Mouse (Mus musculus): ENCODE data around the gene Sgsh.

Gene Sgsh

DNA sequence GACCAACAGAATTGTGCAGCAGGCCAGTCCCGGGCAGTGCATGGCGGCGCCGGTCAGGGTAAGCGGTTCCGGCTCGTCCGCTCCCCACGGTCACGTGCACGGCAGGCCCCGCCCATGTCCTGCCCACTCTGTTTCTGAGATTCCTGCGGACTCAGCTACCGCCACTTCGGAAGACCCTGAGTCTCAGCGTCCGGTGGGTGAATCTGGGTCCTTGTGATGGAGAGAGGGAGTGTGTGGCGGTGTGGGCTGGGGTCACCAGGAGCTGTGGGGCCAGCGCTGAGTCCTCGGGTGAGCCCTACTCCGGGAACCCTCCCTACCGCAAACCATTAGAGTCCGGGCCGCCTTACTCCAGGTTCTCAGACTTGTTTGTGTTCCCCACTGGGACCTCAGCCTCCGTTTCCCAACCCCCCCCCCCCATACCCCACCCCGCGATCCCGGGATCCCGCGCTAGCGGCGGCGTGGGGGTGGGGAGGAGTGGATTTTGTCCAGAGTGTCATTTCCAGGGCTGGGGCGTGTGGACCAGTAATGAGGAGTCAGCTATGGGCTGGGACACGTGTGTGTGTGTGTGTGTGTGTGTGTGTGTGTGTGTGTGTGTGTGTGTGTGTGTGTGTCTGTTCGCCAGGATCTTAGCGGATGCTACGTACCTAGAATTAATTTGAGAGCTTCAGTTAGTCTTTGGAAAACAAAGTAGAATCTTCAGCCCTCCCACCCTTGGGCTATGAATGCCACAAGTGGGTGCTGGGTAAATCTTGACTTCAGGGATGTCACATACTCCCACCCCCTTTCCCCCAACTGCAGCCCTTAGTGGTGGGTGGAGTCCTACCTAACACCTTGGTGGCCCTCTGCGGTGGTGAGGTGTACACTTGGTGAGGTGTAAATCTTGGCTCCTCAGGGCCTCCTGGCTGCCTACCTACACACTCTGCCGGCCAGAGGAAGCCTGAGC lies at the start of gene Sgsh, which contains the start of gene Slc26a11:
Sgsh (minus strand) TSS at position 94 of the 943 bp plus-strand sequence.
Slc26a11 (plus strand) TSS at position 115 of the 943 bp plus-strand sequence.
- in situ Hi-C loops (cut with MboI, MseI): no loop called here

- in situ Hi-C loops (cut with MboI, MseI): no loop called here
Measured at GRCm38 (mm10) chr11:119404627-119405026, 49.3 kb upstream of the Sgsh start.

DNA sequence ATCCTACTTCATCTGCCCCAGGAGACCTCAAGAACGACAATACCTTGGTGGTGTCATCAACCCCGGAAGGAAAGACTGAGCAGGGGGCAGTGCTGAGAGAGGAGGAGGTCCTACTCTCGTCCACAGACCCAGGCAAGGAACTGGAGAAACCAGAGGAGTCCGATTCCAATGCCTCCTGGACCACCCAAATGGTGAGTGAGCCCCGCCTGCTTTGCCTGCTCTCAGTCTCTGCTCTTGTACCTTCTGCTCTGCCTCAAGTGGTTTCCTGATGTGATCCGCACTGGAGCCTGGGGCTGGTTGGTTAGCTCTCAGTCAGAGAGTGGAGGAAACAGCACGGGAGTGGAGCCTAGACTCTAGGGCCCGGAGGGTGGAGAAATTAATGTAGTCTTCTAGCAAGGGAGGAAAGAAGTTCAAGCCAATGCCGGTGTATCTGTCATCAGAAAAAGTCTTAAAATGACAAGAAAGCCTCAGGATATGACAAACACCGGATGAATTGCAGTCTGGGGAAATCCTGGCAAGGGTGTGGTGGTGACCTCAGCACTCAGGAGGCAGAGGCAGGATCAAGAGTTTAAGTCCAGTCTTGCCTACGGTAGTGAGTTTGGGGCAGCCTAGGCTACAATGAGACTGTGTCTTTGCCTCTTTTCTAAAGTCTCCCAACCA lies 47.3 kb upstream of the Sgsh start:
- in situ Hi-C loops (cut with MboI, MseI): no loop called here

DNA sequence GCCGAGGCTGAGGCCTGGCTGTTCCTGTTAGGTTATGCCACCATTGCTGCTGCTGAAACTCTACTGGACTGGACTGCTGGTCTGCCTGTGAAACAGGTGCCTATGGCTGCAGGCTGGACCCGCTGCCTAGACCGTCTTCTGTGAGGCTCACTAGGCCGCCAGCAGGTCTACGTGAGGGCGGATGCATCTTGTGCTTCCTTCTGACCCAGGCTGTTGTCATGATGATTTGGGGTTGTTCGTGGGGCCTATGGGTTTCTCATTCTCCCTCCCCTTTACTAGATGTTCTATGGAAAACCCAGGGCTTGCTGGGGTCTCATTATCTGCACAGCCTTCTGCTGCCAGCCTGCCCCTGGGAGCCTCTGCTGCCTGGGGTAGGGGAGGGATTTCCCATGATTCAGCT lies 41.1 kb upstream of the Sgsh start:
- in situ Hi-C loops (cut with MboI, MseI): no loop called here

DNA sequence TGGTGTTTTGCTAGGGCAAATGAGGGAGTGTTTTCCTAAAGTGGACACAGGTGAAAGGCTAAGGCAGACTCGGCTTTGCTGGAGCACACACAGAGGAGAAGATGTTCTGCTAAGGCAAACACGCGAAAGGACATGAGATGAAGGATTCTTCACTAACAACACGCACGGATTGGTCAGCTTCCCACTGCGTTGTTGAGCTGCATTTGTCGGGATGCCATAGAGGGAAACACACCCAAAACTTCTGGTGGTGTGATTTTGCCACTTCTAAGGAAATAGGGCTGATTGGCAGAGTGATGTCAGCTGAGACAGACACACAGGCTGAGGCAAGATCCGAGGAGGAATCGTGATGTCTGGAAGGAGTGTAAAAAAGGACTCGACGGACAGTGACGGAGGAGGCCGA lies 40.6 kb upstream of the Sgsh start:
- in situ Hi-C loops (cut with MboI, MseI): no loop called here

DNA sequence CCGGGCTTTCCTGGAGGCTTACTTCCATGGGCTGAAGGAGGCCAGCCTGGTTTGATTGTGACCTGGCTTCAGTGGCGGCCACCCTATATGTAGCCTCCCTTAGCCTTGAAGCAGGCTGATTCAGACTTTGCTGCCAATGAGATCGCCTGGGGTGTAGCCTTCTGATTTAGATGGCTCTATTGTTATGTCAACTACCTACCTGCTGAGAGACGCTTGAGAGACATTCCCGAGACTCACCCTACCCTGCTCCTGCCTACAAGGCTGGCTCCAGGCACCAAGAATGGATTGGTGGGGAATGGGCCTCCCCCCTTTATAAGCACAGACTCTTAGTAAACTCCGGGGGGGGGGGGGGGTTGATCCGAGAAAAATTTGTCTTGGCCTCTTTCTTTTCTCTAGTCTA lies 40.1 kb upstream of the Sgsh start:
- in situ Hi-C loops (cut with MboI, MseI): no loop called here

DNA sequence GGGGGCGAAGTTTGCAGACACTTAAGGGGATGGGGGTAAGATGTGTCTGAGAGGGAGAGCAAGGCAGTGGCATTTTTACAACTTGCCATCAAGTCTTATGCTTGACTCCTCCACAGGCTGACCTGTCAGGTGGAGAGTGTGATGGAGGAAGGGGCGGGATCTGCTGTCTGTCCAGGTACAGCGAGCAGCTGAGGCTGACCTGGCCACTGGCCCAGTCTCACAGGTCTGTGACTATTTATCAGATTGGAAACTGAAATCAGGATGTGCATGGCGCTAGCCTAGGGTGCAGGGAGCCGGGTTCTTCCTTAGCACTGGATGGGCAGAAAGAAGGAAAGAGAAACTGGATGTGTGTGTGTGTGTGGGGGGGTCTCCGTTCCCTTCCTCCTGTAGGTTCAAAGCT lies 38.9 kb upstream of the Sgsh start:
- in situ Hi-C loops (cut with MboI, MseI): no loop called here

DNA sequence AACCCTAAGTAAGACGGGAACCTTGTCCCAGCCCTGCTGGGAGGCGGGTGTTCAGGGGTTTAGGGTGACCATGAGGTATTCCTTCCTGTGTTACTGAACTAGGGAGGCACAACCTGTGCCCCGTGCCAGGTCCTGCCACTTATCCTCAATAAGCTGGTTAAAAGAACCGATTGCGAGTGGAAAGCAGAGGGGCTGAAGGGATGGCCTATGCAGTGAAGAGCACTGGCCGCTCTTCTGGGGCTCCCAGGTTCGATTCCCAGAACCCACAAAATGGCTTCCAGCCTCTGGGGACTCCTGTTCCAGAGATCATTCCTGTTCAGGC lies 38.1 kb upstream of the Sgsh start:
- in situ Hi-C loops (cut with MboI, MseI): no loop called here

DNA sequence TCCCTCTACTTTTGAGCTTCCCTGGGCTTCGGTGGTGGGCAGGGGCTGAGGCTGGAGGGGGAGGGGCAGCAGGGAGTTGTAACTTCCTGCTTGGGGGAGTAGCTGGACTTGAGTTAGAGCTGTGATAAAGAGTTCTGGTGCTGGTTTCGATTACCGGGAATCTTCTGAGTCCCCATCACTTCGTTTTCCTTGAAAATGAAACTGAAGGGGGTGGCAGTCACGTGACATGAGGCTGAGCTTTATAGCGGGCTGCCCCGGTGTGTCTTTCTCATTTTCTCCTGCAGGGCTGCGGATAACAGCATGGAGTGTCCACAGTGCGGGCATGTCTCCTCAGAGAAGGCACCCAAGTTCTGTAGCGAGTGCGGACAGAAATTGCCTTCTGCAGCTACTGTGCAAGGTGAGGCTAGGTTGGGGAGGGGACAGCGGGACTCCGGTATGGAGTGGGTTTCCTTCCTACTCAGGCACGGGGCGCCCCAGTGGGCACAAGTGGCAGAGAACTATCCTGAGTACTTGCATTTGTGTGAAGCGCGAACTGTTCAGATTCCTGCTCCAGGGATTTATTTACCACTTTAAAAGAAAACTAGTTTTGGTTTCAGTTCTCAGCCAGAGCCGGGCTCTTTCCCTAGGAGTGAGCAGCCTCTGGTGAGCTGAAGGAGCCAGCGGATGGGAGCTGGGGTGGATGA lies 37.6 kb upstream of the Sgsh start, which contains the start of gene Rnf213:
Rnf213 (plus strand) TSS at position 301 of the 683 bp plus-strand sequence.
- in situ Hi-C loops (cut with MboI, MseI): no loop called here

- in situ Hi-C loops (cut with MboI, MseI): no loop called here
Measured at GRCm38 (mm10) chr11:119392001-119392614, 36.8 kb upstream of the Sgsh start.

- in situ Hi-C loops (cut with MboI, MseI): no loop called here
Measured at GRCm38 (mm10) chr11:119391386-119392000, 36.2 kb upstream of the Sgsh start.

GRCm38 (mm10) chr11:119390271-119391231 lies 35.2 kb upstream of the Sgsh start:
- in situ Hi-C loops (cut with MboI, MseI): no loop called here

GRCm38 (mm10) chr11:119389851-119390270 lies 34.5 kb upstream of the Sgsh start:
- in situ Hi-C loops (cut with MboI, MseI): loop anchor here in 1 of 2 experiments (5.0 kb wide), 1 partner anchor 68 kb away; no protein-coding TSS in a partner anchor

DNA sequence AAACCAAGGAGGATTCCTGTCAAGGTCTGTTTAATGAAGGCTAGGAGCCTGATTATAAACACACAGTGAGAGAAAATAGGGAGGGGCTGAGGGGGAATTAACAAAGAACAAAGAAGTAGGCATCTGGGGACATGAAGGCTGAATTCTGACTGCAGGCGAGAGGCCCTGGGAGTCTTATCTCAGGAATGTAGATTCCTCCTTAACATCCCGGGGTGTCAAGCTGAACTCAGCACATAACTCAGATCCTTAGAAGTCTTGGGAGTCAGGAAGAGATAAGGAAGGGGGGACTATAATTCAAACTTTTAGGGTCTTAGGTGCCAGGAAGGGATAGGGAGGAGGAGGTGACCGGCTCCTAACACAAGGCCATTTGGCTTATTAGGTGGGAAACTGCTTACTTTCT lies 31.9 kb upstream of the Sgsh start:
- in situ Hi-C loops (cut with MboI, MseI): loop anchor here in 1 of 2 experiments (5.0 kb wide), 1 partner anchor 65 kb away; no protein-coding TSS in a partner anchor

- in situ Hi-C loops (cut with MboI, MseI): loop anchor here in 1 of 2 experiments (5.0 kb wide), 1 partner anchor 64 kb away; no protein-coding TSS in a partner anchor
Measured at GRCm38 (mm10) chr11:119386306-119386705, 31.0 kb upstream of the Sgsh start.

DNA sequence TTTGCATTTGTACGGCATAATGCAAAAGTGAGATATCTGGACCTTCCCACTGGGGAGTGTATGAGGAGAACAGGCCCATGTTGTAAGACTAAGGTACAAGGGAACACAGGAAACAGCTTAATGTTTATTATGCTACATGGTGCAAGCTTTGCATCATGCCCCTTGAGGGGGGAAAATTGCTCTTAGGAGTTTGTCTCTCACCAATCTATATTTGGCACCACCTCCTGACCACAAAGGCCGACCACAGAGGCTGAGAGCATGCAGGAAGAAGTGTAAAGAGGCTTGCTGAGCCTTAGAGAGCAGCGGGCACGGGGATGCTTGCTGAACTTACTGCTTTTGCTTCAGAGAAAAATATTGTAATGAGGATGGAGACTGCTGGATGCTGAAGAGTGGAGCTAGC lies 29.6 kb upstream of the Sgsh start:
- in situ Hi-C loops (cut with MboI, MseI): loop anchor here in 1 of 2 experiments (5.0 kb wide), 1 partner anchor 63 kb away; no protein-coding TSS in a partner anchor

GRCm38 (mm10) chr11:119382338-119382850 lies 27.1 kb upstream of the Sgsh start:
- in situ Hi-C loops (cut with MboI, MseI): no loop called here

- in situ Hi-C loops (cut with MboI, MseI): no loop called here
Measured at GRCm38 (mm10) chr11:119381631-119382337, 26.4 kb upstream of the Sgsh start.

- in situ Hi-C loops (cut with MboI, MseI): no loop called here
Measured at GRCm38 (mm10) chr11:119378551-119378950, 23.2 kb upstream of the Sgsh start.

All from T-helper 17 cell (primary cell).